Mouse (Mus musculus) embryonic facial prominence, embryonic 14.5 days (tissue): ENCODE results near the gene Mrgpra1. TPM values are rescaled to one million over a fixed set of nuclear protein-coding genes. Genes with fewer than 3 reads are reported as not detected.
"Not testable (repeated sequence)": the region's sequence is repeated elsewhere in the genome, so short reads cannot be mapped to it uniquely, and the experiment has no call there.

Experiments used
- ATAC-seq: fragments of 200-750 bp; cut with Nextera tagmentation; 2 replicates; pipeline ENCODE4 v1.8.0; 2017; ENCODE audit warnings: low read depth, moderate number of reproducible peaks, moderate TSS enrichment
- DNase-seq: peaks from one replicate; pipeline ENCODE4 v3.0.0-alpha.2; 2015; ENCODE audit warnings: low spot score
- H3K27ac ChIP-seq: fragments of 300-500 bp; sonication (generic); replicated peaks from 2 replicates; pipeline ENCODE4 v1.5.1; 2014; ENCODE audit warnings: low read depth, mild to moderate bottlenecking, low read length, moderate library complexity
- H3K27me3 ChIP-seq: fragments of 300-500 bp; sonication (generic); replicated peaks from 2 replicates; pipeline ENCODE4 v1.6.1; 2014; ENCODE audit warnings: low read length; ENCODE audit not compliant: control insufficient read depth, insufficient read depth
- H3K36me3 ChIP-seq: fragments of 300-500 bp; sonication (generic); 2 replicates; pipeline ENCODE4 v1.6.1; 2014; ENCODE audit warnings: low read length, mixed read lengths; ENCODE audit not compliant: control insufficient read depth, insufficient read depth
- H3K4me1 ChIP-seq: fragments of 300-500 bp; sonication (generic); 2 replicates; pipeline ENCODE4 v1.6.1; 2014; ENCODE audit warnings: antibody characterized with exemption, low read length; ENCODE audit not compliant: control insufficient read depth, insufficient read depth
- H3K4me2 ChIP-seq: fragments of 300-500 bp; sonication (generic); 2 replicates; pipeline ENCODE4 v1.6.1; 2014; ENCODE audit warnings: low read depth, mild to moderate bottlenecking, low read length, moderate library complexity, mixed read lengths
- H3K4me3 ChIP-seq: fragments of 300-500 bp; sonication (generic); 2 replicates; pipeline ENCODE4 v1.5.1; 2014; ENCODE audit warnings: low read depth, mild to moderate bottlenecking, low read length
- H3K9ac ChIP-seq: fragments of 300-500 bp; sonication (generic); 2 replicates; pipeline ENCODE4 v1.6.1; 2014; ENCODE audit warnings: low read depth, mild to moderate bottlenecking, low read length, moderate library complexity, mixed read lengths
- H3K9me3 ChIP-seq: fragments of 300-500 bp; sonication (generic); 2 replicates; pipeline ENCODE4 v1.6.1; 2016; ENCODE audit warnings: low read length; ENCODE audit not compliant: control insufficient read depth
- WGBS: fragments of 180-500 bp; shearing (Covaris S2); extraction: QIAGEN DNeasy Blood & Tissue Kit; methylation state at CpG from one replicate; pipeline ENCODE4 v1.1.7; 2014; 5-methylcytosine and 5-hydroxymethylcytosine counted together
- polyA plus RNA-seq: library from polyadenylated mRNA; unstranded; fragments of >200 nt; fragmentation: Nextera tagmentation; extraction: Ambion mirVana; gene quantifications from 2 replicates; pipeline ENCODE4 v1.2.1, GENCODE M21; 2014

The Mrgpra1 gene
- polyA plus RNA-seq, 1 experiment from 2014 or later: 0.15 TPM

GRCm38 (mm10) chr7:47304661-47305060, 49.4 kb downstream of the Mrgpra1 start:
- not testable (repeated sequence) for DNase-seq, H3K27me3 ChIP-seq, H3K4me2 ChIP-seq, ATAC-seq, H3K9ac ChIP-seq, H3K27ac ChIP-seq, H3K4me3 ChIP-seq, H3K36me3 ChIP-seq, H3K4me1 ChIP-seq
- 0 out of 2 replicates have a peak, but pooled peaks cover 12% of the 10 kb centered on the region for H3K9me3 ChIP-seq
- 83% methylated on average over 5 of the region's 6 CpGs for WGBS

- H3K9ac ChIP-seq, H3K4me3 ChIP-seq, H3K4me2 ChIP-seq, H3K27ac ChIP-seq, ATAC-seq, H3K9me3 ChIP-seq, H3K36me3 ChIP-seq, H3K27me3 ChIP-seq, DNase-seq, H3K4me1 ChIP-seq: not testable (repeated sequence)
These were observed 54.4 kb downstream of the Mrgpra1 start for GRCm38 (mm10) chr7:47299612-47300011.

Other genes starting within 250 kb of the Mrgpra1 start
- gene Ptpn5, start 220.6 kb downstream of the Mrgpra1 start, polyA plus RNA-seq: 2.0 and 3.0 TPM in 2 replicates
- not detected in 2 replicates for gene Mrgpra6, start 149.3 kb downstream of the Mrgpra1 start, polyA plus RNA-seq
- not detected in 2 replicates for gene Mrgpra9, start 101.4 kb downstream of the Mrgpra1 start, polyA plus RNA-seq
- 0.14 TPM in 1 of 2 replicates, not detected in the other for gene Mrgpra2a, start 97.9 kb upstream of the Mrgpra1 start, polyA plus RNA-seq
- not detected in 2 replicates for gene Mrgpra2b, start 174.6 kb upstream of the Mrgpra1 start, polyA plus RNA-seq
- not detected in 2 replicates for gene Mrgpra3, start 247.1 kb upstream of the Mrgpra1 start, polyA plus RNA-seq